Mouse (Mus musculus): ENCODE results near the gene Plg.

Plg gene

DNA sequence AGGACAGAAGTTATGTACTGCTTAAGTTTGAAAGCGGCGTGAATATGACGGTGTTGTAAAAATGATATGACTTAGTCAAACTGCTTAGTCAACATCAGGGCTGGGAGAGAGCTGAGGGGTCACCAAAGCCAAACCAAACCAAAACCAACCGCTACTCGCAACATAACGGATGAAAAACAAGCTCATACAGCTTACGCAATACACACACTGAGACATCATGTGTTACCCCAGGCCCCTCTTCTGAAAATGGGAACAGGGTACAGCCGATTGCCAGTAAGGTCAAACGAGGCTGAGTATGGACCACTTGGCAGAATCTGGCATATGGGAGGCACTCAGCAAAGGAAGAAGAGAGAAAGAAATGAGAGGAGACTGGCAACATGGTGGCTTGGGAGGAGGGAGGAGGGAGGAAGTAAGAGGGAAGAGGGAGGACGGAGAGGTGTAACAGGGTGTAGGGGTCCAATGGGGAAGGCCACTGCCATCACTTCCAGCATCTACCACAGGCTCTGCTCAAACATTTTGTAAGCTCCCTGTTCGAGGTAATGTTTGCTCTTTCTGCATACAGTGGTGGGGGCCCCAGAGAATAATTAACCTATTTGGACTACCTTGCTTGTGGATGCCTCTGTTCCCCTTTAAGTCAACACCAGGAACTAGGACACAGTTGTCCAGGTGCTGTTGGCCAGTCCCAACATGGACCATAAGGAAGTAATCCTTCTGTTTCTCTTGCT lies at the start of gene Plg:
TSS of gene Plg (plus strand) at position 628 of the 725 bp plus-strand sequence.
- no peak for DNase-seq (ENCODE audit: low spot score in 2 of 2)

DNA sequence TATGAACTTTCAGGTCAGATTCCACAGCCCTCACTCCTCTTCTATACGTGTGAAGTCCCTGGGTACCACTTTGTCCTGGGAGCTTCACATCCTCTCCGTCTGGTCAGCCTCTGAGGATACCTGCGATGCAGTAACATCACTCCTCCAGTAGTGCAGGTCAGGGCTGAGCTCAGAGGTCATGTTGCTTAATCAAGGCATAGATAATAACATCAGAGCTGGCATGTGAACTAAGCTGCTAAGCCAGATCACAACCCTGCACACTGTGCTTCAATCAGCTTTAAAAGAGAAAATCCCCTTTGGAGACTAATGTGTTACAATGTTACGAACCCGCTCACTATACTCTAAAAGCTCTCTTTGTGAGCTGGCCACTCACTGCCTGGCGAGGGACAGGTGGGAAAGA lies 43.3 kb upstream of the Plg start:
- no peak for DNase-seq (ENCODE audit: low spot score in 2 of 2)

DNA sequence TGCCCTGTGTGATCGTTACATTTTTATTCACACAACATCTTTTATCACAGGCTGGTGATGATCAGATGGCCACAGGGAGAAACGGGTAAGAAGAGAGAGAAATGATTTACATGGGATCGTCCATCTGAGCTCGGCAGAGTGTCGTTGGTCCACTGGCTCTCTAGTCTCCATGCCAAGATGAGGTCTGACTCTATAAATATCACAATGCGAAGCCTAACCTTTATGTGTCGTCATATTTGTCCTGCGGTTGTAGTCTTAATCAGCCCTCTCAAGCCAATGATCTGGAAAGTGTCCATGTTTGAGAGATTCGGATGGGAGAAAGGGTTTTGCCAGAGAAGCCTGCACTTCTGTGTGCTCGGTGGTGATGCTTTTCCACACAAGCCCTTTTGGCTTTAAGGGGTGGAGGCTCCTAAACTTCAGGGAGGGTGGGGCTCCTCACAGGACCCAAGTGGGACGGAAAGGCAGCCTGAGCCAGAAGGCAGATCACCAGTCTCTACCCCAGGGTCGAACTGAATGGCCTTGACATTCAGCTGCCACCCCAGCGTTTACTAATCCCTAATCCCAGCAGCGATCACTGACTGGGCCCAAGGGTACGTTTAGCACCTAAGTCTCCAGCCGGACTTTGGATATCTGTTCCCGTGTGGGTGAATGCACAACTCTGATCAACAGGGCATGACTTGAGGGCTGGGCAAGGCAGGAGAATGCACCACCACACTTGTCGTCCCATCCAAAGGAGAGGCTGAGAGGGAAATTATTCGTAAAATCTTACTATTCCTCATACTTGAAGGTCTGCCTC lies 42.1 kb upstream of the Plg start:
- DNase-seq (ENCODE audit: low spot score in 2 of 2): no peak

DNA sequence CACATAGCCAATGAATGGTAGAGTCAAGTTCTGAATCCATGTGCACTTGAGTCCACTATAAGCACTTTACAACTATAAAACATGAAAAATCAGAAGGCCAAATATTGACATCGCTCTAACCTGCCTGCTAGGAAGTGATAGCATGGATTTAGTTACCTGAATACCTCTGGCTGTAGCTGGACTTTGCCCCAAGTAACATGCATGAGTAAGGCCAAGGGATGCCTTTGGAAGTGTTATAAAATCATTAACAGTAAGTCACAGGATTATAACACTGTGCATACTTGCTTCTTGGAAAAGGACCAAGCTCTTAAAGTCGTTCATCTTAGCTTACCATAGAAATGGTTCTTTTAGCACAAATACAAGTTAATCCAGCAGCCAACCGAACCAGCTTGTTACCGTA lies 41.3 kb upstream of the Plg start:
- no peak for DNase-seq (ENCODE audit: low spot score in 2 of 2)

DNA sequence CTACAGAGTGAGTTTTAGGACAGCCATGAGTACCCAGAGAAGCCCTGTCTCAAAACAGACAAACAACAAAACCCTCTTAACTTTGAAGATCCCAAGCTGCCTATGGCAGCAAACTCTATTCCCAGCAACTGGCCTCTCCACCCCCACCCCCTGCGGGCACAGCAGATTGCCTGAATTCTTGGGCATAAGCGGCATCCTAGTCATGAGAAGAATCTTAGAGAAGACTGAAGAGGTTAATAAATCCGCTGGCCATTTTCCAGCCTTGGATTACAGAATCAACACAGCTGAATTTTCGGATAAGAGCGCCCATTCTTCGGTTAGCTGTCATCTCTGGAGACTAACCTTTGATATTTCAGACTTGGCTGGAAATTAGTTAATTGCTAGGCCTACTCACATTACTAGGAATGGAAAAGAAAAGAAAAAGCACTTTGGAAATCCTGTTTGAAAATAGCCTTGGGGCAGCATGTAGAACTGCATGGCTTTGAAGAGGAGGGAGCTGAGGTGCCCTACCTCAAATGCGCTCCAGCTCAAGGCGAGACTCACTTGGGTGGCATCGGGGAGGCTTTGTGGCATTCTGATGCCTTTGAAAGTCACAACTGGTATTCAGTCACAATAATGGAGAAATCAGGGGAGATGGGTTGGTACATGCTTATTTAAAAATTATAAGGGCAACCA lies 34.6 kb upstream of the Plg start:
- DNase-seq (ENCODE audit: low spot score in 2 of 2): no peak

DNA sequence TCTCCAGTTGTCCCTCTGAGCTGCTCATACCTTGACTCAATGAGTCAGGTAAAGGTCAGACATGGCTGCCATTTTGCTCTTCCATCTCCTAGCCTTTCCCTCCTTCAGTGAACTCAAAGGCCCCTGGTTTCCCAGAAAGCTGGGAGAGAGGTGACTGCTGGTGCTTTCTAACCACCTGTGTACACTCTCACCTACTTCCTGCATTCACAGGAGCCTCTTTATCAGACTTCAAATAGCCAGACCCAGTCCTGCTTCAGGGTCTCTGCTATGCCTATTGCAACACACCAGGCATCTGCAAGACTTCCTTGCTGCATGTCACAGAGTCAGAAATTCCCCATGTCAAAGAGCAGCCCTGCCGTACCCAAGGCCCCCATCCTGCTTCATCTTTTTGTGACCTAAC lies 30.9 kb upstream of the Plg start:
- no peak for DNase-seq (ENCODE audit: low spot score in 2 of 2)

DNA sequence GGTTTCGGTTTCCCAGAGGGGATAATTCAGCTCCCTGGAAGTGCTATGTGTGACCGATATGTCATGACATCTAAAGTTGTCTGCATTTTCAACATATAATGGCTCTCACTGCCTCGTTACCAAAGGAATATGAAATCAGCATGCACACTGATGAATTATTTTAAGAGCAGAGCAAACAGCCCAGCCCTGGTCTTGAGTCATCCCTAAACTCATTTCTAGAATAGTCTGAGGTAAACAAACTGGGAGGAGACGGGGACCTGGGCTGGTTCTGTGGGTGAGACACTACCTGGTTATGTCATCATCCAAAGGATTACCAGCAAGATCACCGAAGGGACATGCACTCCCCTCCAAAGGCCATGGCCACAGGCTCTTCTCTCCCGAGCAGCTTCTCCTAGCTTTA lies 26.8 kb upstream of the Plg start:
- DNase-seq (ENCODE audit: low spot score in 2 of 2): no peak

DNA sequence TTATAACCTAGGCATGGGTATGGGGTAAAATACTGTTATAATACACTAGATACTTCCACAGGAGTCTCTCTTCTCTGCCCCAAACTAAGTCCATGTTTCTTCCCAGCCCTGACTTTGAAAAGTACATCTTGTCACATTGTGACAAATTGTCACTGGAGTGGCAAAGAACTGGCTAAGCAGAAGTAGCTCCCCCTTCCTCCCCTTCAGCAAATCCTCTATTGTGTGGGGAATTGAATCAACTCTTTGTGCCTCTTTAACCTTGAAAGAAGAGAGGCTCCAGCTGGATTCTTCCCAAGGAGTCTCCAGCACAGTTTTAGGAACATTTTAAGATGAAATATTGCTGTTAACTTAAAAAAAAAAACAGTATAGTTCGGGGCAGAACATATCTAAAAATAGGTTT lies 25.6 kb upstream of the Plg start:
- DNase-seq (ENCODE audit: low spot score in 2 of 2): no peak

DNA sequence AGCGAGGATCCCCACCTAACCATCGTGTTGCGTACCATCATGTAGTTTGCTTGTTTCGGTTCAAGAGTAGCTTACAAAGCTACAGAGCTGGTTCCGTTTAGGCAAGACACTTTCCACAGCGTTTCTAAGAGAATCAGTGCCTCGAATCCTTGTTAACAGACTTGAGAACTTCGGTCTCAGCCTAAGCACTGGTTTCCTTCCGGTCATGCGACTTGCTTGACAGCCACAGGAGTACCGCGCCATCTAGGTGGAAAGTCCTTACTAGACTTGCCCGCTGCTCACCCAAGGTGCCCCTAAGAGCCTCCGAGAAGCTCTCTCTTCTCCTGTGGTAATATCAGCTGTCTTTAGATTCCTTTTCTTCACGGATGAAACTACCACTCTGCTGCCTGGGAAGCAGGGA lies 18.5 kb upstream of the Plg start:
- no peak for DNase-seq (ENCODE audit: low spot score in 2 of 2)

DNA sequence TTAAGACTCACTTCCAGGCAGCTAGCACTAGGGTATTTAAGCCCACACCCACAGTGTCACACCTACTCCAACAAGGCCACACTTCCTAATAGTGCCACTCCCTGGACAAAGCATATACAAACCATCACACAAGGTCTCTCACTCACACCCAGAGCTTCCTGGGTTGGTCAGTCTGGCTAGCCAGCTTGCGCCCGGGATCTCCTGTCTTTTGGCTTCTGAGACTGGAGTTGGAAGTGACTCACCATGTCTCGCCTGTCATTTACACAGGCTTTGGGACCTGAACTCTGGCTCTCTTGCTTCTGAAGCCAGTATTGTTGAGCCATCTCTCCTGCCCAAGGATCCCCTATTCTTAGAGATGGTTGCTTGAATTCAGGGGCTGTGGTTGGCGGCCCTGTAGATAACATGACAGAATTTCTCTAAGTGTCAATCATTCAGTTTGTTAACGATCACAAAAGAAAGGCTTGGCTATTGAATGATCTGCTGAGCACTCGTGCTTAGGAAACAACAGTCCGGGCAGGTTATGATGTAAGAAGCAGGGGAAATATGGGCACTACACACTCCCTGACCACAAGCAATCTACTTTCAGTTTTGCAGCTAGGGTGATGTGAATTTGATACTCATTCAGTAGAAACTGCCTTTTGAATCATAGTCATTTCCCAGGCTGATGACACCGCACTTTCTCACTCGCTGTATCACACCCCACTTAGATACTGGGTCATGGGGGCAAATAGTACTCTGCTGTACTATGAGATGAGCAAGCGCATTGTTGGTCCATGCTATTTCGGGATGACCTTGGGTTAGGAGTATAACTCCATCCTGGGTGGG lies 14.6 kb upstream of the Plg start:
- DNase-seq (ENCODE audit: low spot score in 2 of 2): no peak

DNA sequence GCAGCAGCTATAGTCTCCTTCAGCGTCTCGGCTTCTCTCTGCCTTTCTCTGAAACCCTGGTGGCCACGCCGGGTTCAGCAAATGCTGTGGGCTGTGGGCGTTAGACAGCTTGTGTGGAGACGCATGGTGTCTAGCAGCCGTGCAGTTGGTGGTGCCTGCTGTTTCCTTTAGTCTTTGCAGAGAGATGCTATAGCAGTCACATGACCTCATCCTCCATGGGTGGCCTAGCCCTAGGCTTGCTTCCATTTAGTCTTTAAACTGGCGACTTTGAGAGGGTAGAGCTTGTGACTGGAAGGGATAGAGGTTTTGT lies 14.0 kb upstream of the Plg start:
- DNase-seq (ENCODE audit: low spot score in 2 of 2): peak; percentile 21 to 57

DNA sequence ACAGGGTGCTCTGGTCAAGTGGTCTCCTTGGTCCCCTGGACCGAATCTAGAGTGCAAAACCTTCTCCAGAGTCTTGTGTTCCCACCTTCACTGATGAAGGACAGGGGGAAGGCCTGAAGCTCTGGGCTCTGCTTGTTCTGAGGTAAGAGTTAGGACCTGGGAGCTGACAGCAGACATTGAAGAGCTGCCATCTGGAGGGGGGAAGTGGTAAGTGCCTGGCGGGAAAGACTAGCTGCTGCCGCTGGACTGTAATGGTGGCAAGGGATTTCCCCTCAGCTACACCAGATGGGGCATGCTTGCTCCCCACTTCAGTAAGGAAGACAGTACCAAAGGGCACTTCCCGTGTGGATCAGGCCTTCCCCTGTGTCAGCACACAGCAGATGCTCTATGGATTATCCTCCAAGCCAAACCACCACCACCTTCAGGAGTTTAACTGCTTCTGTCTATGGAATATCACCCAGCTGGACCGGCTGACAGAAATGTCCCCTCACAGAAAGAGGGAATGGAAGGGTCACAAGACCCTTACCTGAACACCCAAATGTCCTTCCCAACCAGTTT lies 11.0 kb upstream of the Plg start:
- peak; percentile 41 to 65 for DNase-seq (ENCODE audit: low spot score in 2 of 2)

DNA sequence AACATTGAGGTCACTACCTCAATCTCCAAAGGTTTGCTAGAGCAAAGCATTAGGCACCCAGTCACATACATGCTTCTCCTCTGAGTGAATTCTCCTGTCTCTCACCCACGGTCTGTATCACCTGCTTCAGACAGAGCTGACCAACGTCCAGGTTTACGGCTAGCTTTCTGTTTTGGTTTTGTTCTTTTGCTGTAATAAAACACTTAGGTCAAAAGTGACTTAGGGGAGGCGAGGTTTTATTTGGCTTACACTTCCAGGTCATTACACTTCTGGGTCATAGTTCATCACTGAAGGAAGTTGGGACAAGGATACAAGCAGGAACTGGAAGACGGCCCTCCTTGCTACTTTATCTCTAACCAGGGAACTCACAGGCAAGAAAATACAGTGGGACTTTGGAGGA lies 9.0 kb upstream of the Plg start:
- DNase-seq (ENCODE audit: low spot score in 2 of 2): no peak

DNA sequence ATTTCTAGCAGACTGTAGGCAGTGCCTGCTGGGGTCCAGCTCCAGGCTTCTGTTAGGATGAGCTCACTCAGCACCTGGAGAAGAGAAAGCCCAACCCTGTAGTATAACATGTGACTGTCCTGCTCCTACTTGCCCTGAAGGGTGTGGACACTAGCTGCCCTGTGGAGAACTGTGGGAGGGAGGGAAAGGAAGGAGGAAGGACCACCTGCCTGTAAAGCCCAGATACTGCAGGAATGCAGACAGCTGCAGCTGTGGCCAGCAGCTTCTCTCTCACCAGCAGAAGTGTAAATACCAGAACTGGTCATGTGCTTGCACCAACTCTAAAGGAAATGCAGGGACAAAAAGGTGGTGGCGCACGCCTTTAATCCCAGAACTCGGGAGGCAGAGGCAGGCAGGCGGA lies 8.1 kb upstream of the Plg start:
- no peak for DNase-seq (ENCODE audit: low spot score in 2 of 2)

DNA sequence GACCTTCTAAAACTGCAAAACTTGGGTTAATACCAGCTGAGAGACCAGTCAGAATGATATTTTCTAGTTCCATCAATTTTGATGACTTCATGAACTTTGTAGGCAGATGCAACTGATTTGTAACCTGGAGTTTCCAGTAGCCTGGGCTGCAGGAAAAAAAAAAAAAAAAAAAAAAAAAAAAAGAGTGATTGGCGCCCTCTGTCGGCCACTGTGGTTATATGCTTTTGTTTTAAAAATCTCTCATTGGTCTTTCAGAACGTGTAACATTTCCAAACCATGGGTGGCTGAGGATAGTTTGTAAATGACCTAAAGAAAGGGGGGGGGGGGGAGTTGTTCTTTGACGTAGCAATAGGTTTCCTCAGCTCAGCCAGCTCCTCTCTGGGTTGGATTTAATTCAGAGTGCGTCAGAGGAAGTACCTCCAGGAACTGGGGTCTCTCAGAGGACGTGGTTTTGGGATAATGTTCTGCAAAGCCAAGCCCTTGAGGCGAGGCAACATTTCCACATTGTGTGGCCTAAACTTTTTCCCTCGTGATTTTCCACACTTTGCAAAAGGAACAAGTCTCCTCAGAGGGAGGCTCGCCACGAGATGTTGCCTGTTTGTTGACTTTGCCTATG lies 7.0 kb upstream of the Plg start:
- no peak for DNase-seq (ENCODE audit: low spot score in 2 of 2)

DNA sequence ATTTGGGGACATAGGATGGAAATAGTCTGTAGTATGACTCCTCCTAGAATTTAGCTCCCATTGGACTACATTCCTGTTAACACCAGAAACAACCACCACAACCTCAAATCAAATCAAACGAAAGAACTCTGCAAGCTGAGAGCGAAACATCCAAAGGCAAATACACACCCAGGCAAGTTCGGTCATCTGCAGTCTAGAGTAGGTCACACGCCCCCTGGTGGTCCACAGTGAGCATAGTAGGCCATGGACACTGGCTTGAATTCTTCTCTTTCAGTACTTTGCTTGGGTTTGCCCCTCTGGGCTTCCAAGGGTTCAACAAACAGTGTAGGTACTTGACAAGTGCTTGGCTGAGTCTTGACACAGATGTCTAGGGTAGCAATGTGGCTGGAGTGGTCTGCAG lies 6.4 kb upstream of the Plg start:
- peak; percentile 52 to 71 for DNase-seq (ENCODE audit: low spot score in 2 of 2)

DNA sequence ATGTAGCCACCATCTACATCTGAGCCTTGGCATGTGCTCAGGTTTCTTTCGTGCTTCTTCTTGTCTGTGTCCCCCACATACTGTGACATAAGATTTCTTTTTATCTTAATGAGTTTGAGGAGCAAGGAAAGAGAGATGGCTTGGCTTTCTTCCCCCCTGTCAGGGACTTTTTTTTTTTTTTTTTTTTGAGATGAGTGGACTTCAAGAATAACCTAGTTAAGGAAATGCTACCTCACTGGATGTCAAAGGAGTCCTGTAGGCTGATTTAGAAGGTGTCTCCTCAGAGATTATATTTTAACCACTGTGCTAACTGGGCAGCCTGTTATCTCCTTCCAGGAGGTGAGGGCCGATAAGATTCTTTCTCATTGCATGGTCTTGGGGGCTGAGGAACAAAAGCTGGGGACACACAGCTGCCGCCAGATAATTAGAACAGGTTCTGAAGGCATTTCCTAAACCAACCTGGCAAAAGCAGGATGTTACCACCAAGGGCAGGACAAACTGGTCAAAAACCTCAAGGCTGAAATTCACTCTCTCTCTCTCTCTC lies 4.7 kb upstream of the Plg start:
- DNase-seq (ENCODE audit: low spot score in 2 of 2): no peak

DNA sequence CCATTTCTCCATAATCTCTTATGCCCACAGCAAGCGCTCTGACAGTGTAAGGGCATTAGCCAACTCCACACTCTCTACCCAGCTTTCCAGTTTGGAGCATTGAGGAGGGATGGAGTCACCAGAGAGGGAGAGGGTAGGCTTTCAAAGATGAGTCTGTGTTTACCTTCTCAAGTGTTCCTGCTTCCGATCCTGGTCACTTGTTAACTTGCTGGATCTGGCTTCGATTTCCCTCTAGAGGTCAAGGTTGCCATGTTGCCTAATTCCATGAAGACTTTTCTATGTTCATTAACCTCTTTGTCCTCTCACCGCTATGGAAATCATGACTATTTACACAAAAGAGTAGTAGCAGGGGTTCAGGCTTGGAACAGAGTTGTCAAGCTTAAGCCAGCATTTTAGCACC lies 1.9 kb downstream of the Plg start:
- no peak for DNase-seq (ENCODE audit: low spot score in 2 of 2)

DNA sequence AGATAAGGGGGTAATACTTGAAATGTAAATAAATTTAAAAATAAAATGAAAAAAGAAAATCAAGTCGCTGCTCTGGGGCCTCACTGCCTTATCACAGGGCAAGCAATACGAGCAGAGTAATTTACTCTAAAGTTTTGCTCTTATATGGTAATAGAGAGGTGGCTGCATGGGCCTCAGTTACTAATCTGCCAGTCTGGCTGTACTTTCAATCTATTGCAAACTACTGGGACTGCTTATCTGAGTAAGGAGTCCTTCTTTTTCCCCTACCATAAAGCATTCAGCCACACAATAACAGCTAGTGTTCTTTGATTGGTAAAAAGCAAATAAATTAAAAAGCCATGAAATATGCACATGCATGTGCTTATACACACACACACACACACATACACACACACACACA lies 3.2 kb downstream of the Plg start:
- DNase-seq (ENCODE audit: low spot score in 2 of 2): no peak

DNA sequence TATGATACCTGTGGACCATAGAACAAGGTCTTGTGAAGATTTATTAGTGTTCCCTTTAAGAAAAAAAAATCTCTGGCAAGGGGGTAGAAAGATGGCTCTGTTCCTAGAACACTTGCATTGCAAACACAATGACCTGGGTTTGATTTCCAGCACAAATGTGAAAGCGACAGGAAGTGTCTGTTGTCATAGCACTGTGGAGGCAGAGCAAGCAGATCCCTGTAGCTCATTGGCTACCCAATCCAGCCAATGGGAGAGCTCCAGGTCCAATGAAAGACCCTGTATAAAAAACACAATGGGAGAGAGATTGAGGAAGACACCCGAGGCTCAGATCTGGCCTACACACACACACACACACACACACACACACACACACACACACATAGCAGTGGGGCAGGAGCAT lies 4.1 kb downstream of the Plg start:
- DNase-seq (ENCODE audit: low spot score in 2 of 2): no peak

Measured in frontal cortex, postnatal 36 days (tissue).